Mouse (Mus musculus) layer of hippocampus, adult 2 months (tissue): ENCODE measurements around the gene Itga1. TPM values are rescaled to one million over a fixed set of nuclear protein-coding genes. Genes with fewer than 3 reads are reported as not detected.

Experiments used
- DNase-seq, 2 experiments: peaks; one replicate each; pipeline ENCODE4 v3.0.0; 2022; ENCODE audit warnings: low spot score in 2 of 2
- H3K27ac ChIP-seq: fragments of 200-600 bp; 2 replicates; pipeline ENCODE4 v1.8.1; 2022
- H3K4me3 ChIP-seq: fragments of 200-600 bp; 2 replicates; pipeline ENCODE4 v1.8.1; 2022; ENCODE audit warnings: mild to moderate bottlenecking
- CTCF ChIP-seq: fragments of 200-600 bp; conservative IDR thresholded peaks from 2 replicates; pipeline ENCODE4 v1.8.1; 2022; ENCODE audit warnings: antibody characterized with exemption, mild to moderate bottlenecking, moderate library complexity
- total RNA-seq, 2 experiments: library from RNA; stranded (reverse); gene quantifications; 2 replicates each; pipeline ENCODE4 v1.2.3; 2021

Itga1 gene
- total RNA-seq, 2 experiments from 2014 or later = 5.3 to 7.1 TPM

- no peak for TF ChIP-seq CTCF
- no peak for DNase-seq
- Histone ChIP-seq H3K27ac (no peak overlapping the region), H3K4me3 (no peak overlapping the region)
Measured at GRCm38 (mm10) chr13:114984658-114985057, 117.1 kb downstream of the Itga1 start.

GRCm38 (mm10) chr13:114983116-114983515 is 118.6 kb downstream of the Itga1 start:
- no peak for TF ChIP-seq CTCF
- H3K27ac ChIP-seq = no peak overlapping the region
- DNase-seq = no peak
- no peak overlapping the region for H3K4me3 ChIP-seq

- H3K27ac ChIP-seq = no peak overlapping the region
- DNase-seq = no peak
- H3K4me3 ChIP-seq = no peak overlapping the region
- peak; percentile 64 for TF ChIP-seq CTCF
Measured at GRCm38 (mm10) chr13:114980831-114981419, 120.8 kb downstream of the Itga1 start.

- H3K4me3 ChIP-seq = no peak overlapping the region
- TF ChIP-seq CTCF = no peak
- no peak overlapping the region for H3K27ac ChIP-seq
- DNase-seq = no peak
Measured at GRCm38 (mm10) chr13:114974484-114975042, 127.2 kb downstream of the Itga1 start.

GRCm38 (mm10) chr13:114971905-114972304 is 129.9 kb downstream of the Itga1 start:
- DNase-seq = no peak
- Histone ChIP-seq H3K4me3 (no peak overlapping the region), H3K27ac (no peak overlapping the region)
- TF ChIP-seq CTCF = no peak

GRCm38 (mm10) chr13:114964233-114964632 is 137.5 kb downstream of the Itga1 start:
- DNase-seq = peak; percentile 76 to 84
- peak; percentile 97 for TF ChIP-seq CTCF
- Histone ChIP-seq H3K27ac (no peak overlapping the region), H3K4me3 (no peak overlapping the region)

GRCm38 (mm10) chr13:114954516-114954915 is 147.2 kb downstream of the Itga1 start:
- H3K27ac ChIP-seq = no peak overlapping the region
- TF ChIP-seq CTCF = no peak
- no peak for DNase-seq
- no peak overlapping the region for H3K4me3 ChIP-seq

- no peak for DNase-seq
- Histone ChIP-seq H3K4me3 (no peak overlapping the region), H3K27ac (no peak overlapping the region)
- no peak for TF ChIP-seq CTCF
Measured at GRCm38 (mm10) chr13:114933541-114933940, 168.2 kb downstream of the Itga1 start.

- peak; percentile 66 for TF ChIP-seq CTCF
- H3K27ac ChIP-seq = no peak within 1 kb of the TSS
- H3K4me3 ChIP-seq = peak within 1 kb of the TSS; percentile 49
- no peak for DNase-seq
Measured at GRCm38 (mm10) chr13:114931775-114932294, 169.9 kb downstream of the Itga1 start, which contains the start of gene Itga2. TSS of gene Itga2 (minus strand) at chr13:114932100.

- DNase-seq = no peak
- Histone ChIP-seq H3K27ac (no peak overlapping the region), H3K4me3 (peak overlapping the region; percentile 40)
- TF ChIP-seq CTCF = no peak
Measured at GRCm38 (mm10) chr13:114930996-114931649, 170.6 kb downstream of the Itga1 start.

GRCm38 (mm10) chr13:114924785-114925184 is 177.0 kb downstream of the Itga1 start:
- no peak for DNase-seq
- no peak for TF ChIP-seq CTCF
- no peak overlapping the region for H3K27ac ChIP-seq
- H3K4me3 ChIP-seq = no peak overlapping the region

GRCm38 (mm10) chr13:114923331-114923730 is 178.4 kb downstream of the Itga1 start:
- Histone ChIP-seq H3K27ac (no peak overlapping the region), H3K4me3 (no peak overlapping the region)
- no peak for DNase-seq
- TF ChIP-seq CTCF = peak; percentile 18; the same call in 1 of the 2 replicates

- DNase-seq = no peak
- Histone ChIP-seq H3K4me3 (no peak overlapping the region), H3K27ac (no peak overlapping the region)
- TF ChIP-seq CTCF = no peak
Measured at GRCm38 (mm10) chr13:114915767-114916166, 186.0 kb downstream of the Itga1 start.
